Mouse (Mus musculus) layer of hippocampus, adult 18-20 months (tissue): ENCODE measurements around the gene Sec22b. TPM values are rescaled to one million over a fixed set of nuclear protein-coding genes. Genes with fewer than 3 reads are reported as not detected.
A peak's percentile ranks its signal among the peaks of the same experiment; 100 is the strongest.

Experiments used
- DNase-seq, 2 experiments: peaks; one replicate each; pipeline ENCODE4 v3.0.0; 2022; ENCODE audit warnings: low spot score in 2 of 2
- long read RNA-seq: library from polyadenylated mRNA; stranded (forward); transcript quantifications from one replicate; pipeline ENCODE4 v2.0.0, GENCODE M21; 2021
- total RNA-seq, 2 experiments: library from RNA; stranded (reverse); gene quantifications; 2 replicates each; pipeline ENCODE4 v1.2.3; 2021

Gene Sec22b
- total RNA-seq, result 10 to 100 TPM; 77.2 to 80.5 TPM
- long read RNA-seq, transcript Sec22b-201 (5 exons, 2,810 nt), result major isoform, 91 of 99 reads
- long read RNA-seq, partial matches to known transcripts, result 2 of 99 reads
- long read RNA-seq, other reads (novel, unspliced or antisense), result 3 of 99 reads

GRCm38 (mm10) chr3:97900516-97901490 is at the start of gene Sec22b:
Gene Sec22b, plus strand, starts transcription at chr3:97901190.
- peak; percentile 87 to 95 for DNase-seq

GRCm38 (mm10) chr3:97851803-97852202 is 49.2 kb upstream of the Sec22b start:
- no peak for DNase-seq

GRCm38 (mm10) chr3:97854575-97855384 is 46.2 kb upstream of the Sec22b start:
- DNase-seq, result peak; percentile 47 to 77

- peak in 1 of 2 experiments; percentile 79 for DNase-seq
These were observed 41.6 kb upstream of the Sec22b start for GRCm38 (mm10) chr3:97859400-97859799.

GRCm38 (mm10) chr3:97860820-97861451 is 40.1 kb upstream of the Sec22b start:
- peak in 1 of 2 experiments; percentile 41 for DNase-seq

DNA sequence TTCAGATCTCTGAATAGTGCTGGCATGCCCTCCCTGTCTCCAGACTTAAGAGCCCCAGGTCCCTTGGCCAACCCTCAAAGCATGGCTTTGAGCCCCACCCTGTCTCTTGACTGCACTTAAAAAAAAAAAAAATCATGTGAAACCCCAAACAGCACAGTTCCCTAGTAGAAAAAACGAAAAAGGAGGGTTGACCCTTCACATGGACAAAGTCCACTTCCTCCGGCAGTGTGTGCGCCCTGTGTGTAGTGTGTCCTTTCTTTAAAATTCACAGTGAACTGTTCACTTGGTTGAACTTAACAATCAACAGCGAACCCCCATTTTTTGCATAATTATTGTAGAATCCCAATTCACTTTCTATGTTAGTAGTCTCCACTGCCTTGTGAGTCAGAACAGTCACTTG is 34.3 kb upstream of the Sec22b start:
- DNase-seq, result no peak

GRCm38 (mm10) chr3:97867221-97868023 is 33.6 kb upstream of the Sec22b start:
- peak in 1 of 2 experiments; percentile 48 for DNase-seq

DNA sequence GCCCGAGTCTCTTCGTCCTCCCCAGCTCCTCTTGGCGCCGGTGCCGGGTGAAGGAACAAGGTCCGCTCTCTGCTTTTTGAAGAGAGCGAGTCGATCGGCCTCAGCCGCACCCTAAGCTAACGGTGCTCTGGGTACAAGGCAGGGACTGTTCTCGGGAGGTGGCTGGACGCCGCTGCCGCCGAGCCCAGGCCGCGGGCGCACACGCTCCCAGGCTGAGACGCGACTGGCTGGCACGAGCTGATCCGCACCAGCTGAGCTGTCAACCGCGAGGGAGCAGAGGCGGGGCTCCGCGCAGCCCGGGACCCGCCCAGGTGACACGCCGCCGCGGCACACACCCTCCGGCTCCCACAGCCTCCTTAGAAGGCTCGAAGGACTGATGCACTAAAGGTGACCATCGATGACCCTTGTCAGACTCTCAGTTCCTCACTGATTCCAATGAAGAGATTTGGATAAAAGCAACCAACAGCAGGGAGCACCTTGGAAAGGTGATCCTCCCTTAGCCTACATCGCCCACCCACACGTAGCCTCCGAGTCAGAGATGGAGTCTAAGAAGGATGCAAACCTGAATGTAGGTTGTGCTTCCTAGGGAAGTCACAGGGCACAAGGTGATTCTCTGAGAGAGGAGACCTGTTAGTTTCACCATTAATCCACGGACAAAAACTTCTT is 32.8 kb upstream of the Sec22b start:
- peak; percentile 65 to 83 for DNase-seq

DNA sequence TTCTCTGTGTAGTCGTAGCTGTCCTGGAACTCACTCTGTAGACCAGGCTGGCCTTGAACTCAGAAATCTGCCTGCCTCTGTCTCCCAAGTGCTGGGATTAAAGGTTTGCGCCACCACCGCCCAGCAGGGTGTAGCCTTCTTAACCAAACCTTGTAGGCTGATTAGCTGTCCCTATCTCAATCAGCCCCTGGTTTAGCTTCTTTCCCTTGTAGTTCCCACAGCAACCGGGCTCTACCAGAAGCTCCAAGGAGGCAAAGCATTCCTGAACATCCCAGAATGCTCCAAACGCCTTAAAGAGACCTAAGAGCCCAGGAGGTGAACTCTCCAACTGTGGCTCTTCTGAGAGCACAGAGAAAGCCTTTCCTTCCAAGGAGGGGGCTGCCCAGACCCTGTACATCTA is 32.3 kb upstream of the Sec22b start:
- no peak for DNase-seq

- DNase-seq, result no peak
These were observed 31.3 kb upstream of the Sec22b start for GRCm38 (mm10) chr3:97869730-97870129.

GRCm38 (mm10) chr3:97874777-97875176 is 26.2 kb upstream of the Sec22b start:
- DNase-seq, result no peak

- no peak for DNase-seq
These were observed 24.7 kb upstream of the Sec22b start for GRCm38 (mm10) chr3:97876259-97876658.

- DNase-seq, result peak; percentile 56 to 87
These were observed 21.8 kb upstream of the Sec22b start for GRCm38 (mm10) chr3:97879222-97879621.

DNA sequence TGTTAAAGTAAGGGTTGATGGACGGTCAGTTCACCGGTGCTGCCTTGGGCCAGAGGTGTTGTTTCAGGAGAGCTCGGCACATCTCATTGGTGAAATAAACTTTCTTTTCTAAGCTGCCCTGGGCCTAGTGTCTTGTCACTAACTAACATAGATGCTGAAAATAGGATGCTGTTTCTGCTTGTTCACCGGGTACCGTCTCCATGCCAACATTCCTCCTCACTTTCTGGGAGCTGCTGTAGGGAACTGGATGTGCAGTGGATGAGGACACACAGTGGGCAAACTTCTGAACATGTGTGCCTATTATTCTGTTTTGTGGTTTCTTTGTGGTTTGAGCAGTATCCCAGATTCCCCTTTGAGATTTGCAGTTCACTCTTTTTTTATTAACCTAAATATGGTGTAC is 19.4 kb upstream of the Sec22b start:
- DNase-seq, result peak in 1 of 2 experiments; percentile 71

- no peak for DNase-seq
These were observed 13.2 kb upstream of the Sec22b start for GRCm38 (mm10) chr3:97887785-97888167.

- peak; percentile 63 to 81 for DNase-seq
These were observed 12.7 kb upstream of the Sec22b start, which contains the start of gene Pde4dip for GRCm38 (mm10) chr3:97888168-97888901. Gene Pde4dip, minus strand, starts transcription at chr3:97888707.

- no peak for DNase-seq
These were observed 10.8 kb upstream of the Sec22b start for GRCm38 (mm10) chr3:97890205-97890604.

GRCm38 (mm10) chr3:97894695-97895094 is 6.3 kb upstream of the Sec22b start:
- no peak for DNase-seq

- DNase-seq, result no peak
These were observed 2.6 kb upstream of the Sec22b start for GRCm38 (mm10) chr3:97898381-97898780.
